Mouse (Mus musculus): ENCODE data around the gene Trpm1.

GRCm38 (mm10) chr7:64166724-64167123, 13.1 kb downstream of the Trpm1 start:
- TF ChIP-seq CTCF (IDR thresholded peaks at IDR 0.05; ENCODE audit: extremely low read depth, insufficient read depth, low read length) (no peak), POLR2A (IDR thresholded peaks at IDR 0.05; ENCODE audit: extremely low read depth, insufficient read depth, low read length) (no peak)
